Mouse (Mus musculus): ENCODE results near the gene Ucp3. TPM values are rescaled to one million over a fixed set of nuclear protein-coding genes. Genes with fewer than 3 reads are reported as not detected.
"Not testable (repeated sequence)": the region's sequence is repeated elsewhere in the genome, so short reads cannot be mapped to it uniquely, and the experiment has no call there.

Gene Ucp3
- polyA plus RNA-seq, 1 experiment: 5.0 TPM

GRCm38 (mm10) chr7:100471407-100471797 is 1.4 kb upstream of the Ucp3 start:
- no peak for TF ChIP-seq POLR2A (IDR thresholded peaks at IDR 0.05; ENCODE audit: low read depth, low read length)
- TF ChIP-seq CTCF (conservative IDR thresholded peaks at IDR 0.05; ENCODE audit: insufficient read depth, insufficient read length, low read depth, low read length): no peak
- peaks cover 19% of the 10 kb centered on the region; the same call in 1 of the 2 replicates for H3K4me1 ChIP-seq (ENCODE audit: control insufficient read depth, insufficient read depth, low read length)
- no peak overlapping the region for H3K27ac ChIP-seq (ENCODE audit: insufficient read depth, low read depth, low read length)
- no peak for DNase-seq
- H3K4me3 ChIP-seq (ENCODE audit: insufficient read depth, low read depth, low read length): no peak overlapping the region
- H3K36me3 ChIP-seq (ENCODE audit: control insufficient read depth, insufficient read depth, low read length): no peaks in the 10 kb centered on the region
- WGBS: 83% methylated on average over 1 of the region's 1 CpGs
- no peaks in the 10 kb centered on the region for H3K27me3 ChIP-seq (replicated peaks; ENCODE audit: control insufficient read depth, insufficient read depth, low read length)

- DNase-seq: no peak
- Histone ChIP-seq H3K4me3 (ENCODE audit: insufficient read depth, low read depth, low read length) (no peak overlapping the region), H3K36me3 (ENCODE audit: control insufficient read depth, insufficient read depth, low read length) (no peaks in the 10 kb centered on the region), H3K4me1 (ENCODE audit: control insufficient read depth, insufficient read depth, low read length) (peaks cover 13% of the 10 kb centered on the region; the same call in 1 of the 2 replicates), H3K27me3 (replicated peaks; ENCODE audit: control insufficient read depth, insufficient read depth, low read length) (no peaks in the 10 kb centered on the region), H3K27ac (ENCODE audit: insufficient read depth, low read depth, low read length) (no peak overlapping the region)
- WGBS: 50% methylated on average over 9 of the region's 9 CpGs
- no peak for TF ChIP-seq POLR2A (IDR thresholded peaks at IDR 0.05; ENCODE audit: low read depth, low read length)
- TF ChIP-seq CTCF (conservative IDR thresholded peaks at IDR 0.05; ENCODE audit: insufficient read depth, insufficient read length, low read depth, low read length): no peak
Measured at GRCm38 (mm10) chr7:100473846-100474454, 1.2 kb downstream of the Ucp3 start.

GRCm38 (mm10) chr7:100474680-100475079 is 1.9 kb downstream of the Ucp3 start:
- 23% methylated on average over 1 of the region's 1 CpGs for WGBS
- H3K27ac ChIP-seq (ENCODE audit: insufficient read depth, low read depth, low read length): peak overlapping the region; percentile 74; the same call in 1 of the 2 replicates
- H3K4me3 ChIP-seq (ENCODE audit: insufficient read depth, low read depth, low read length): no peak overlapping the region
- no peaks in the 10 kb centered on the region for H3K27me3 ChIP-seq (replicated peaks; ENCODE audit: control insufficient read depth, insufficient read depth, low read length)
- H3K4me1 ChIP-seq (ENCODE audit: control insufficient read depth, insufficient read depth, low read length): peaks cover 15% of the 10 kb centered on the region; the same call in 1 of the 2 replicates
- TF ChIP-seq CTCF (conservative IDR thresholded peaks at IDR 0.05; ENCODE audit: insufficient read depth, insufficient read length, low read depth, low read length): no peak
- TF ChIP-seq POLR2A (IDR thresholded peaks at IDR 0.05; ENCODE audit: low read depth, low read length): no peak
- DNase-seq: peak; percentile 83
- no peaks in the 10 kb centered on the region for H3K36me3 ChIP-seq (ENCODE audit: control insufficient read depth, insufficient read depth, low read length)

GRCm38 (mm10) chr7:100479100-100479822 is 6.5 kb downstream of the Ucp3 start:
- 68% methylated on average over 20 of the region's 20 CpGs for WGBS
- no peak overlapping the region for H3K27ac ChIP-seq (ENCODE audit: insufficient read depth, low read depth, low read length)
- peaks cover 11% of the 10 kb centered on the region; the same call in 1 of the 2 replicates for H3K4me1 ChIP-seq (ENCODE audit: control insufficient read depth, insufficient read depth, low read length)
- H3K27me3 ChIP-seq (replicated peaks; ENCODE audit: control insufficient read depth, insufficient read depth, low read length): no peaks in the 10 kb centered on the region
- no peak for DNase-seq
- no peak for TF ChIP-seq CTCF (conservative IDR thresholded peaks at IDR 0.05; ENCODE audit: insufficient read depth, insufficient read length, low read depth, low read length)
- TF ChIP-seq POLR2A (IDR thresholded peaks at IDR 0.05; ENCODE audit: low read depth, low read length): no peak
- no peaks in the 10 kb centered on the region for H3K36me3 ChIP-seq (ENCODE audit: control insufficient read depth, insufficient read depth, low read length)
- no peak overlapping the region for H3K4me3 ChIP-seq (ENCODE audit: insufficient read depth, low read depth, low read length)

- DNase-seq: no peak
- TF ChIP-seq POLR2A (IDR thresholded peaks at IDR 0.05; ENCODE audit: low read depth, low read length): no peak
- TF ChIP-seq CTCF (conservative IDR thresholded peaks at IDR 0.05; ENCODE audit: insufficient read depth, insufficient read length, low read depth, low read length): no peak
- WGBS: 49% methylated on average over 15 of the region's 15 CpGs
- no peaks in the 10 kb centered on the region for H3K27me3 ChIP-seq (replicated peaks; ENCODE audit: control insufficient read depth, insufficient read depth, low read length)
- H3K4me3 ChIP-seq (ENCODE audit: insufficient read depth, low read depth, low read length): no peak overlapping the region
- no peaks in the 10 kb centered on the region for H3K36me3 ChIP-seq (ENCODE audit: control insufficient read depth, insufficient read depth, low read length)
- no peak overlapping the region for H3K27ac ChIP-seq (ENCODE audit: insufficient read depth, low read depth, low read length)
- H3K4me1 ChIP-seq (ENCODE audit: control insufficient read depth, insufficient read depth, low read length): peaks cover 7% of the 10 kb centered on the region; the same call in 1 of the 2 replicates
Measured at GRCm38 (mm10) chr7:100479823-100480164, 7.0 kb downstream of the Ucp3 start.

GRCm38 (mm10) chr7:100480175-100480574 is 7.4 kb downstream of the Ucp3 start:
- no peaks in the 10 kb centered on the region for H3K27me3 ChIP-seq (replicated peaks; ENCODE audit: control insufficient read depth, insufficient read depth, low read length)
- H3K36me3 ChIP-seq (ENCODE audit: control insufficient read depth, insufficient read depth, low read length): no peaks in the 10 kb centered on the region
- TF ChIP-seq CTCF (conservative IDR thresholded peaks at IDR 0.05; ENCODE audit: insufficient read depth, insufficient read length, low read depth, low read length) (no peak), POLR2A (IDR thresholded peaks at IDR 0.05; ENCODE audit: low read depth, low read length) (no peak)
- no peak overlapping the region for H3K27ac ChIP-seq (ENCODE audit: insufficient read depth, low read depth, low read length)
- H3K4me1 ChIP-seq (ENCODE audit: control insufficient read depth, insufficient read depth, low read length): peaks cover 3% of the 10 kb centered on the region; the same call in 1 of the 2 replicates
- H3K4me3 ChIP-seq (ENCODE audit: insufficient read depth, low read depth, low read length): no peak overlapping the region
- no peak for DNase-seq
- WGBS: 73% methylated on average over 17 of the region's 17 CpGs

- 82% methylated on average over 2 of the region's 2 CpGs for WGBS
- H3K4me1 ChIP-seq (ENCODE audit: control insufficient read depth, insufficient read depth, low read length); H3K27ac ChIP-seq (ENCODE audit: insufficient read depth, low read depth, low read length); H3K36me3 ChIP-seq (ENCODE audit: control insufficient read depth, insufficient read depth, low read length); DNase-seq; H3K4me3 ChIP-seq (ENCODE audit: insufficient read depth, low read depth, low read length); H3K27me3 ChIP-seq (replicated peaks; ENCODE audit: control insufficient read depth, insufficient read depth, low read length): not testable (repeated sequence)
Measured at GRCm38 (mm10) chr7:100482046-100482445, 9.3 kb downstream of the Ucp3 start.
